Mouse (Mus musculus) retina, postnatal 7 days (tissue): ENCODE results near the gene Krtap3-1.

Experiments used
- DNase-seq: peaks from one replicate; pipeline ENCODE4 v3.0.0-alpha.2; 2012; ENCODE audit warnings: low read depth, low spot score

Krtap3-1 gene

GRCm38 (mm10) chr11:99521288-99521860 lies 45.1 kb downstream of the Krtap3-1 start, which contains the start of gene Krt39:
Gene Krt39, minus strand, starts transcription at chr11:99521338.
- no peak for DNase-seq
